Mouse (Mus musculus) erythroblast, embryonic 14.5 days (primary cell): ENCODE results near the gene Trim26. TPM values are rescaled to one million over a fixed set of nuclear protein-coding genes. Genes with fewer than 3 reads are reported as not detected.

ENCODE experiments used
- H3K27me3 ChIP-seq: 2 replicates; pipeline ENCODE4 v1.6.1; 2012; ENCODE audit warnings: inconsistent platforms; ENCODE audit not compliant: control insufficient read depth
- H3K36me3 ChIP-seq: 2 replicates; pipeline ENCODE4 v1.6.1; 2012; ENCODE audit warnings: mild to moderate bottlenecking, inconsistent platforms; ENCODE audit not compliant: control insufficient read depth
- H3K4me1 ChIP-seq: 2 replicates; pipeline ENCODE4 v1.6.1; 2012; ENCODE audit warnings: inconsistent platforms; ENCODE audit not compliant: control insufficient read depth
- H3K4me3 ChIP-seq: replicated peaks from 2 replicates; pipeline ENCODE3; 2012; ENCODE audit warnings: moderate library complexity, mild to moderate bottlenecking, inconsistent platforms
- H3K9me3 ChIP-seq: 2 replicates; pipeline ENCODE4 v1.6.1; 2012; ENCODE audit warnings: low read length, inconsistent platforms, mixed read lengths; ENCODE audit not compliant: control insufficient read depth
- GATA1 ChIP-seq: IDR thresholded peaks from 2 replicates; pipeline ENCODE4 v1.6.1; 2012; ENCODE audit warnings: low read length, inconsistent platforms, mixed read lengths
- TAL1 ChIP-seq: IDR thresholded peaks from 3 replicates; pipeline ENCODE4 v1.6.1; 2012; ENCODE audit warnings: low read length, inconsistent platforms, mixed read lengths
- polyA plus RNA-seq: library from polyadenylated mRNA; stranded (reverse); fragments of >175 nt; gene quantifications from 2 replicates; pipeline ENCODE4 v1.2.3, GENCODE M21; 2012

Trim26 gene
- polyA plus RNA-seq, 1 experiment: 2.5 TPM

DNA sequence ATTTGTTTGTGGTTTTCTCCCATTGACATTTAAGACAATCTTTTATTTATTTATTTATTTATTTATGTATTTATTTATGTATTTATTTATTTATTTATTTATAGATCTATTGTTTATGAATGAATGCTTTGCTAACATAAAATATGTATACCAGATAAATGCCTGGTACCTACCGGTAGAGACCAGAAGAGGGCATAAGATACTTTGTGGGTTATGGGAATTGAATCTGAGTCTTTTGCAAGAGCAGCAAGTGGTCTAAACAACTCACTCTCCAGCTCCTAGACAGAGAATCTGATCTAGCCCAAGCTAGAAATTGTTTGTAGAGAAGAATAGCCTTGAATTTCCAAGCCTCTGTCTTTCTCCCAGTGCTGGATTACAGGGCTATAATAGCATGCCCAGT lies 63.8 kb downstream of the Trim26 start:
- Histone ChIP-seq H3K4me3 (no peak overlapping the region), H3K9me3 (no peaks in the 10 kb centered on the region), H3K4me1 (no peaks in the 10 kb centered on the region), H3K36me3 (no peaks in the 10 kb centered on the region), H3K27me3 (peaks cover 16% of the 10 kb centered on the region)
- no peak for TF ChIP-seq GATA1
- no peak for TF ChIP-seq TAL1

DNA sequence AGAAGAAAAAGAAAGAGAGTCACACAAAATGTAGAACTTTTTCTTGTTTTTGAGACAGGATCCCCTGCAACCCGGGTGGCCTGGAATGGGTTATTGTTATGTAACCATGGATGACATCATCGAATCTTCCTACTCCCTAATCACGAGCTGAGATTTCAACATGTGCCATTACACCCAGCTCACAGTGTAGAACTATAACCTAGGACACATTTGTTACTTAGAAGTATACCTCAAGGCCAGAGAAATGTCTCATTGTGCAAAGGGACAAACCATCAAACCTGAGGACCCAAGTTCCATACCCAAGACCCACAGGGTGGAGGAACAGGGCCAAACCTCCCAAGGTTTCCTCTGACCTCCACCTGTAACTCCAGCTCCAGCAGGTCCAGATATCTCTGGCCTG lies 66.7 kb downstream of the Trim26 start:
- Histone ChIP-seq H3K4me3 (no peak overlapping the region), H3K4me1 (no peaks in the 10 kb centered on the region), H3K27me3 (peaks cover 15% of the 10 kb centered on the region), H3K9me3 (no peaks in the 10 kb centered on the region), H3K36me3 (no peaks in the 10 kb centered on the region)
- TF ChIP-seq GATA1: no peak
- TF ChIP-seq TAL1: no peak

- Histone ChIP-seq H3K4me3 (no peak overlapping the region), H3K4me1 (no peaks in the 10 kb centered on the region), H3K27me3 (peaks cover 16% of the 10 kb centered on the region), H3K36me3 (no peaks in the 10 kb centered on the region), H3K9me3 (no peaks in the 10 kb centered on the region)
- TF ChIP-seq GATA1 (no peak), TAL1 (no peak)
These were observed 71.3 kb downstream of the Trim26 start for GRCm38 (mm10) chr17:36908235-36908634.

Other genes with a start within 250 kb of the Trim26 start
- not detected in 2 replicates for gene H2-M9, start 194.5 kb upstream of the Trim26 start, polyA plus RNA-seq
- gene H2-M1, start 164.9 kb upstream of the Trim26 start, polyA plus RNA-seq: not detected in 2 replicates
- not detected in 2 replicates for gene H2-M10.5, start 64.2 kb upstream of the Trim26 start, polyA plus RNA-seq
- gene H2-M10.6, start 25.0 kb upstream of the Trim26 start, polyA plus RNA-seq: not detected in 2 replicates
- 0.08 TPM in 2 replicates for gene Trim15, start 30.1 kb downstream of the Trim26 start, polyA plus RNA-seq
- gene Trim10, start 32.4 kb downstream of the Trim26 start, polyA plus RNA-seq: 33.1 and 48.3 TPM in 2 replicates
- gene Trim40, start 53.0 kb downstream of the Trim26 start, polyA plus RNA-seq: not detected in 2 replicates
- 0.02 TPM in 1 of 2 replicates, not detected in the other for gene Trim31, start 61.0 kb downstream of the Trim26 start, polyA plus RNA-seq
- not detected in 2 replicates for gene Rnf39, start 105.8 kb downstream of the Trim26 start, polyA plus RNA-seq
- 7.6 and 9.0 TPM in 2 replicates for gene Ppp1r11, start 114.6 kb downstream of the Trim26 start, polyA plus RNA-seq
- gene Znrd1, start 121.4 kb downstream of the Trim26 start, polyA plus RNA-seq: 0.28 and 0.48 TPM in 2 replicates
- gene Znrd1as, start 121.5 kb downstream of the Trim26 start, polyA plus RNA-seq: 0.04 and 0.07 TPM in 2 replicates
- gene 2410137M14Rik, start 144.1 kb downstream of the Trim26 start, polyA plus RNA-seq: not detected in 2 replicates
- not detected in 2 replicates for gene H2-M5, start 152.4 kb downstream of the Trim26 start, polyA plus RNA-seq
- gene Zfp57, start 164.0 kb downstream of the Trim26 start, polyA plus RNA-seq: not detected in 2 replicates
- gene Mog, start 186.3 kb downstream of the Trim26 start, polyA plus RNA-seq: not detected in 2 replicates
- gene Gabbr1, start 208.8 kb downstream of the Trim26 start, polyA plus RNA-seq: 0.08 TPM in 1 of 2 replicates, not detected in the other